Mouse (Mus musculus) megakaryocyte-erythroid progenitor cell, adult 5-6 weeks (primary cell): ENCODE measurements around the gene Ccnf. TPM values are rescaled to one million over a fixed set of nuclear protein-coding genes. Genes with fewer than 3 reads are reported as not detected.

ENCODE experiments used
- ATAC-seq: replicated peaks from 2 replicates; pipeline ENCODE4 v1.8.0; 2016; ENCODE audit warnings: mild to moderate bottlenecking, inconsistent platforms; ENCODE audit not compliant: severe bottlenecking, poor library complexity, low FRiP score, low TSS enrichment
- total RNA-seq, 2 experiments: library from RNA; stranded (forward) in 1 of 2; stranded (reverse) in 1 of 2; fragments of 200-1000, 215-1000 nt in 1 of 2; fragments of >200 nt in 1 of 2; fragmentation: Nextera tagmentation in 1 of 2; gene quantifications; 2 replicates each; pipeline ENCODE4 v1.2.3; 2014 to 2017

Ccnf gene
- 34.7 and 40.9 TPM in 2 replicates for total RNA-seq (2014; fragmentation: Nextera tagmentation)
- total RNA-seq (2017): 17.5 and 24.4 TPM in 2 replicates

GRCm38 (mm10) chr17:24251320-24252069 lies at the start of gene Ccnf:
Ccnf (minus strand) TSS chr17:24251484.
- ATAC-seq: peak; percentile 99

- ATAC-seq: no peak
Observed at GRCm38 (mm10) chr17:24300651-24301050, 49.4 kb upstream of the Ccnf start.

GRCm38 (mm10) chr17:24289338-24289737 lies 38.1 kb upstream of the Ccnf start:
- ATAC-seq: peak; percentile 87

GRCm38 (mm10) chr17:24288477-24288876 lies 37.2 kb upstream of the Ccnf start:
- no peak for ATAC-seq

GRCm38 (mm10) chr17:24285680-24286079 lies 34.4 kb upstream of the Ccnf start:
- ATAC-seq: no peak

- ATAC-seq: no peak
Observed at GRCm38 (mm10) chr17:24283266-24283818, 32.1 kb upstream of the Ccnf start.

- no peak for ATAC-seq
Observed at GRCm38 (mm10) chr17:24282637-24283036, 31.4 kb upstream of the Ccnf start.

- ATAC-seq: no peak; the same call in 1 of the 2 replicates
Observed at GRCm38 (mm10) chr17:24279907-24280306, 28.6 kb upstream of the Ccnf start.

GRCm38 (mm10) chr17:24267133-24267532 lies 15.8 kb upstream of the Ccnf start:
- 0 out of 2 replicates have a peak, but pooled peaks have one; percentile 18 for ATAC-seq

- ATAC-seq: no peak
Observed at GRCm38 (mm10) chr17:24264766-24265165, 13.5 kb upstream of the Ccnf start.

GRCm38 (mm10) chr17:24260516-24260915 lies 9.2 kb upstream of the Ccnf start:
- ATAC-seq: no peak

- ATAC-seq: no peak
Observed at GRCm38 (mm10) chr17:24259702-24260101, 8.4 kb upstream of the Ccnf start.

GRCm38 (mm10) chr17:24258981-24259380 lies 7.7 kb upstream of the Ccnf start:
- no peak for ATAC-seq

GRCm38 (mm10) chr17:24252329-24252728 lies 1.0 kb upstream of the Ccnf start:
- no peak for ATAC-seq

- no peak for ATAC-seq
Observed at GRCm38 (mm10) chr17:24250988-24251319, 330 bp downstream of the Ccnf start.

GRCm38 (mm10) chr17:24248641-24249040 lies 2.6 kb downstream of the Ccnf start:
- no peak for ATAC-seq

- ATAC-seq: no peak
Observed at GRCm38 (mm10) chr17:24244061-24244460, 7.2 kb downstream of the Ccnf start.

- no peak for ATAC-seq
Observed at GRCm38 (mm10) chr17:24243311-24243969, 7.8 kb downstream of the Ccnf start.

- no peak for ATAC-seq
Observed at GRCm38 (mm10) chr17:24236921-24237320, 14.4 kb downstream of the Ccnf start.

GRCm38 (mm10) chr17:24236479-24236878 lies 14.8 kb downstream of the Ccnf start:
- ATAC-seq: no peak

- no peak for ATAC-seq
Observed at GRCm38 (mm10) chr17:24227941-24228340, 23.3 kb downstream of the Ccnf start.
